Mouse (Mus musculus) midbrain, postnatal 0 days (tissue): Measurements from ENCODE around the gene Shisa5. TPM values are rescaled to one million over a fixed set of nuclear protein-coding genes. Genes with fewer than 3 reads are reported as not detected.

Experiments used
- ATAC-seq: fragments of 200-750 bp; cut with Nextera tagmentation; 2 replicates; pipeline ENCODE4 v1.8.0; 2017; ENCODE audit warnings: moderate number of reproducible peaks, mild to moderate bottlenecking, moderate TSS enrichment, moderate library complexity; ENCODE audit not compliant: low FRiP score
- DNase-seq: peaks from one replicate; pipeline ENCODE4 v3.0.0-alpha.2; 2015; ENCODE audit warnings: low spot score
- H3K27ac ChIP-seq: fragments of 300-500 bp; sonication (generic); 2 replicates; pipeline ENCODE4 v1.5.1; 2014; ENCODE audit warnings: low read depth, mild to moderate bottlenecking, low read length, mixed read lengths
- H3K27me3 ChIP-seq: fragments of 300-500 bp; sonication (generic); 2 replicates; pipeline ENCODE4 v1.6.1; 2014; ENCODE audit warnings: low read length, control low read depth, mixed read lengths; ENCODE audit not compliant: insufficient read depth
- H3K36me3 ChIP-seq: fragments of 300-500 bp; sonication (generic); 2 replicates; pipeline ENCODE4 v1.6.1; 2014; ENCODE audit warnings: low read length, control low read depth, mixed read lengths; ENCODE audit not compliant: insufficient read depth
- H3K4me1 ChIP-seq: fragments of 300-500 bp; sonication (generic); 2 replicates; pipeline ENCODE4 v1.6.1; 2014; ENCODE audit warnings: mild to moderate bottlenecking, control low read depth, antibody characterized with exemption, low read length, mixed read lengths; ENCODE audit not compliant: insufficient read depth
- H3K4me2 ChIP-seq: fragments of 300-500 bp; sonication (generic); 2 replicates; pipeline ENCODE4 v1.6.1; 2014; ENCODE audit warnings: low read depth, mild to moderate bottlenecking, low read length, mixed read lengths; ENCODE audit not compliant: poor library complexity, severe bottlenecking
- H3K4me3 ChIP-seq: fragments of 300-500 bp; sonication (generic); 2 replicates; pipeline ENCODE4 v1.5.1; 2014; ENCODE audit warnings: low read depth, mild to moderate bottlenecking, low read length, moderate library complexity
- H3K9ac ChIP-seq: fragments of 300-500 bp; sonication (generic); replicated peaks from 2 replicates; pipeline ENCODE4 v1.6.1; 2014; ENCODE audit warnings: mild to moderate bottlenecking, low read length, moderate library complexity, mixed read lengths; ENCODE audit not compliant: poor library complexity, severe bottlenecking
- H3K9me3 ChIP-seq: fragments of 300-500 bp; sonication (generic); 2 replicates; pipeline ENCODE4 v1.6.1; 2016; ENCODE audit warnings: low read length, control low read depth
- CTCF ChIP-seq: IDR thresholded peaks from 2 replicates; pipeline ENCODE4 v1.5.1; 2016; ENCODE audit warnings: antibody characterized with exemption, mild to moderate bottlenecking
- WGBS: fragments of 180-500 bp; shearing (Covaris S2); extraction: QIAGEN DNeasy Blood & Tissue Kit; methylation state at CpG from one replicate; pipeline ENCODE4 v1.1.7; 2014; 5-methylcytosine and 5-hydroxymethylcytosine counted together
- polyA plus RNA-seq: library from polyadenylated mRNA; unstranded; fragments of >200 nt; fragmentation: Nextera tagmentation; extraction: Ambion mirVana; gene quantifications from 2 replicates; pipeline ENCODE4 v1.2.1, GENCODE M21; 2015
- total RNA-seq: library from RNA; depleted of rRNA; stranded (reverse); fragments of >200 nt; gene quantifications from 2 replicates; pipeline ENCODE4 v1.2.3, GENCODE M21; 2014

The Shisa5 gene
- total and polyA plus RNA-seq, 2 experiments from 2014 or later = 75.0 to 79.7 TPM

GRCm38 (mm10) chr9:109030312-109030711 lies 8.1 kb upstream of the Shisa5 start:
- H3K36me3 ChIP-seq = peaks cover 41% of the 10 kb centered on the region
- DNase-seq = no peak

GRCm38 (mm10) chr9:109031001-109031400 lies 7.4 kb upstream of the Shisa5 start:
- no peak for ATAC-seq
- H3K4me3 ChIP-seq = no peak overlapping the region
- TF ChIP-seq CTCF = no peak

More at GRCm38 (mm10) chr9:109030312-109030711, 8.1 kb upstream of the Shisa5 start:
- Histone ChIP-seq H3K27ac (no peak overlapping the region), H3K4me1 (no peaks in the 10 kb centered on the region), H3K4me3 (no peak overlapping the region), H3K27me3 (no peaks in the 10 kb centered on the region), H3K9me3 (no peaks in the 10 kb centered on the region), H3K4me2 (no peak overlapping the region), H3K9ac (no peak overlapping the region)
- no peak for TF ChIP-seq CTCF
- WGBS = 73% methylated on average over 3 of the region's 3 CpGs
- no peak for ATAC-seq

GRCm38 (mm10) chr9:109031686-109032085 lies 6.7 kb upstream of the Shisa5 start:
- H3K4me1 ChIP-seq = no peaks in the 10 kb centered on the region
- H3K36me3 ChIP-seq = peaks cover 28% of the 10 kb centered on the region; the same call in 1 of the 2 replicates
- DNase-seq = no peak
- TF ChIP-seq CTCF = no peak
- no peaks in the 10 kb centered on the region for H3K27me3 ChIP-seq
- no peak overlapping the region for H3K27ac ChIP-seq
- 88% methylated on average over 8 of the region's 8 CpGs for WGBS
- no peak overlapping the region for H3K4me3 ChIP-seq
- no peak overlapping the region for H3K9ac ChIP-seq
- no peaks in the 10 kb centered on the region for H3K9me3 ChIP-seq
- ATAC-seq = no peak
- H3K4me2 ChIP-seq = no peak overlapping the region

More at GRCm38 (mm10) chr9:109031001-109031400, 7.4 kb upstream of the Shisa5 start:
- 93% methylated on average over 7 of the region's 7 CpGs for WGBS
- Histone ChIP-seq H3K9ac (no peak overlapping the region), H3K4me2 (no peak overlapping the region), H3K9me3 (no peaks in the 10 kb centered on the region), H3K4me1 (no peaks in the 10 kb centered on the region), H3K27me3 (no peaks in the 10 kb centered on the region), H3K27ac (no peak overlapping the region), H3K36me3 (peaks cover 34% of the 10 kb centered on the region; the same call in 1 of the 2 replicates)
- no peak for DNase-seq

GRCm38 (mm10) chr9:109032435-109032834 lies 5.9 kb upstream of the Shisa5 start:
- H3K27me3 ChIP-seq = no peaks in the 10 kb centered on the region
- no peaks in the 10 kb centered on the region for H3K4me1 ChIP-seq
- no peak overlapping the region for H3K4me3 ChIP-seq
- no peak overlapping the region for H3K9ac ChIP-seq
- H3K9me3 ChIP-seq = no peaks in the 10 kb centered on the region
- no peak overlapping the region for H3K4me2 ChIP-seq
- WGBS = 83% methylated on average over 6 of the region's 6 CpGs
- no peak overlapping the region for H3K27ac ChIP-seq
- no peak for ATAC-seq
- TF ChIP-seq CTCF = no peak
- no peak for DNase-seq
- peaks cover 24% of the 10 kb centered on the region; the same call in 1 of the 2 replicates for H3K36me3 ChIP-seq

DNA sequence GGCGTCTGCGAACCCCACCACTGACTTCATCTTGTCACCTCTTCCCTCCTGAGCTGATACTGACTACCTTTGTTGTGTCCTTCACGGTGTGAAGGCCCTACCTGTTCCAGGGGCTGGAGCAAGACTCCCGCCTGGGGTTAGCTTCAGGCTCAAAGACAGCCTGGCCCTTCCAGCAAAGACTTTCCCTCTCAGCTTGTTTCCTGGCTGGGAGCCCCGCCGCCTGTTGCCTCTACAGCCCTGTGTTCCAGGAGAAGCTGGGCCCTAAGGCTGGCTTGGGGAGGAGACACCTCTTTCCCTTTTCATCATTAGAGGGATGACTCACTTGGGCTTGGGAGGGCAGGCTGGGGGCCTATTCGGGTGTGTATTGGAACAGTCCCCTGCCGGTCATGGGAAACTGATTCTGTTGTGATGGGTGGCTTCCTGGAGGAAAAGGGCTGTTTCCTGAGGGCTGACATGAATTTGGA lies 568 bp downstream of the Shisa5 start:
- no peak for TF ChIP-seq CTCF
- H3K4me2 ChIP-seq = peak overlapping the region; percentile 85
- no peaks in the 10 kb centered on the region for H3K9me3 ChIP-seq
- 0 out of 2 replicates have a peak, but pooled peaks cover 3% of the 10 kb centered on the region for H3K4me1 ChIP-seq
- no peaks in the 10 kb centered on the region for H3K27me3 ChIP-seq
- H3K4me3 ChIP-seq = peak overlapping the region; percentile 50
- peak overlapping the region; percentile 61 for H3K9ac ChIP-seq
- H3K27ac ChIP-seq = no peak overlapping the region
- DNase-seq = no peak
- WGBS = 19% methylated on average over 8 of the region's 8 CpGs
- ATAC-seq = no peak
- no peaks in the 10 kb centered on the region for H3K36me3 ChIP-seq

GRCm38 (mm10) chr9:109039681-109040080 lies 1.3 kb downstream of the Shisa5 start:
- Histone ChIP-seq H3K4me3 (no peak overlapping the region), H3K9ac (no peak overlapping the region), H3K27ac (no peak overlapping the region), H3K4me2 (no peak overlapping the region), H3K36me3 (no peaks in the 10 kb centered on the region), H3K27me3 (no peaks in the 10 kb centered on the region), H3K4me1 (0 out of 2 replicates have a peak, but pooled peaks cover 3% of the 10 kb centered on the region), H3K9me3 (no peaks in the 10 kb centered on the region)
- DNase-seq (no peak), ATAC-seq (no peak)
- no peak for TF ChIP-seq CTCF
- WGBS = 88% methylated on average over 4 of the region's 4 CpGs
